12 mouse cellular contexts compared by ENCODE assay signal in genomic region chr6:87745301-87745700, GRCm38 (mm10). TPM values are rescaled to one million over a fixed set of nuclear protein-coding genes. Genes with fewer than 3 reads are reported as not detected.
DNase-seq lines count a peak whose midpoint lies in the region; ATAC-seq and TF ChIP-seq lines count a peak whose summit lies in the region.
"Had no signal": no experiment of that assay in that cellular context is flagged by ENCODE, and none has a peak within 500 bp of the region (broad histone marks: within the 10 kb centered on the region; RNA-seq: fewer than 3 reads in every experiment).

No protein-coding gene starts in this region.

- H3K4me2 ChIP-seq in lung, embryonic 16.5 days (ENCODE audit: low read depth, low read length): no peak overlapping the region

- no peak overlapping the region for H3K9ac ChIP-seq in lung, embryonic 16.5 days (ENCODE audit: low read length)

- no peak for TF ChIP-seq CTCF in gastrocnemius, adult 2 months (IDR thresholded peaks at IDR 0.05)

- no peak for ATAC-seq in lung, embryonic 16.5 days (ENCODE audit: low read depth)
- no peak for ATAC-seq in erythroid progenitor cell, adult 5-6 weeks (replicated peaks; ENCODE audit: low FRiP score, poor library complexity, severe bottlenecking)
- ATAC-seq: hindbrain, postnatal 0 days; midbrain, embryonic 16.5 days had no signal

- H3K36me3 ChIP-seq in lung, embryonic 16.5 days (ENCODE audit: control insufficient read depth, insufficient read depth, low read length): no peaks in the 10 kb centered on the region

- peak overlapping the region; percentile 25; the same call in 1 of the 2 replicates for H3K27ac ChIP-seq in gastrocnemius, adult 2 months
- H3K27ac ChIP-seq in lung, embryonic 16.5 days (ENCODE audit: low read length): 0 out of 2 replicates have a peak overlapping the region, but pooled peaks have one; percentile 28
- H3K27ac ChIP-seq: hindbrain, postnatal 0 days had no signal

- H3K9me3 ChIP-seq in lung, embryonic 16.5 days (ENCODE audit: control insufficient read depth, low read length): no peaks in the 10 kb centered on the region

- WGBS in lung, embryonic 16.5 days: 25% methylated on average over 1 of the region's 1 CpGs

- DNase-seq in gastrocnemius, adult 2 months: peak; percentile 42
- no peak for DNase-seq in gastrocnemius, adult 8-10 months (ENCODE audit: low spot score in 2 of 2)
- DNase-seq in 3T3-L1 (ENCODE audit: low read depth, low spot score): peak; percentile 69
- peak; percentile 60 for DNase-seq in adrenal gland, postnatal 14 days
- no peak for DNase-seq in spleen, postnatal 4 days (ENCODE audit: low spot score in 2 of 2)
- no peak for DNase-seq in MN1 (ENCODE audit: low spot score)
- DNase-seq: cerebellum, adult 2 months; retina, postnatal 1 day had no signal

- H3K27me3 ChIP-seq in lung, embryonic 16.5 days (ENCODE audit: control insufficient read depth, insufficient read depth, low read depth, low read length): no peaks in the 10 kb centered on the region

- no peak overlapping the region for H3K4me3 ChIP-seq in gastrocnemius, adult 2 months
- no peak overlapping the region for H3K4me3 ChIP-seq in lung, embryonic 16.5 days (ENCODE audit: low read length)

- intact Hi-C loops in gastrocnemius, adult 2 months (cut with DNase I): no loop called here

- peaks cover 17% of the 10 kb centered on the region for H3K4me1 ChIP-seq in lung, embryonic 16.5 days (replicated peaks; ENCODE audit: control insufficient read depth, insufficient read depth, low read length)

RNA-seq across cellular contexts. Expression of gene Efcc1, which starts 14.6 kb away (rescaled TPM):
- total RNA-seq in gastrocnemius, adult 2 months (2021): under 1 TPM; 0.70 to 0.82 TPM
- total RNA-seq in gastrocnemius, adult 8-10 months (2022): under 1 TPM; 0.51 to 0.94 (median 0.78) TPM
- 1.1 and 2.5 TPM in 2 replicates for total RNA-seq in adrenal gland, postnatal 14 days (2021)
- 4.5 and 5.3 TPM in 2 replicates for polyA plus RNA-seq in lung, embryonic 16.5 days (2015; fragmentation: Nextera tagmentation; extraction: Ambion mirVana)
- not detected in 2 replicates for total RNA-seq in erythroid progenitor cell, adult 5-6 weeks (2015; ENCODE audit: low replicate concordance)
- total RNA-seq in erythroid progenitor cell, adult 5-6 weeks (2017; ENCODE audit: low replicate concordance): 0.08 TPM in 1 of 2 replicates, not detected in the other

RNA-seq across cellular contexts. Expression of gene Gp9, which starts 32.6 kb away (rescaled TPM):
- not detected for total RNA-seq in gastrocnemius, adult 2 months (2021)
- not detected for total RNA-seq in gastrocnemius, adult 8-10 months (2022)
- 0.52 and 0.60 TPM in 2 replicates for total RNA-seq in adrenal gland, postnatal 14 days (2021)
- 3.4 and 7.1 TPM in 2 replicates for polyA plus RNA-seq in lung, embryonic 16.5 days (2015; fragmentation: Nextera tagmentation; extraction: Ambion mirVana)
- 32.4 and 58.3 TPM in 2 replicates for total RNA-seq in erythroid progenitor cell, adult 5-6 weeks (2015; ENCODE audit: low replicate concordance)
- total RNA-seq in erythroid progenitor cell, adult 5-6 weeks (2017; ENCODE audit: low replicate concordance): 11.4 and 18.4 TPM in 2 replicates
- total RNA-seq: hindbrain, postnatal 0 days had no signal

Comparison
In these comparisons a context has a peak if more than half of its experiments do, and no peak if none do; other contexts are left out.
1. DNase-seq: peak in gastrocnemius, adult 2 months (single experiment), 3T3-L1 (single experiment) and adrenal gland, postnatal 14 days (single experiment); none in gastrocnemius, adult 8-10 months (0 of 2), spleen, postnatal 4 days (0 of 2) and MN1 (single experiment).